Comparison of ENCODE assay signal across 23 mouse cellular contexts in the genomic region with DNA sequence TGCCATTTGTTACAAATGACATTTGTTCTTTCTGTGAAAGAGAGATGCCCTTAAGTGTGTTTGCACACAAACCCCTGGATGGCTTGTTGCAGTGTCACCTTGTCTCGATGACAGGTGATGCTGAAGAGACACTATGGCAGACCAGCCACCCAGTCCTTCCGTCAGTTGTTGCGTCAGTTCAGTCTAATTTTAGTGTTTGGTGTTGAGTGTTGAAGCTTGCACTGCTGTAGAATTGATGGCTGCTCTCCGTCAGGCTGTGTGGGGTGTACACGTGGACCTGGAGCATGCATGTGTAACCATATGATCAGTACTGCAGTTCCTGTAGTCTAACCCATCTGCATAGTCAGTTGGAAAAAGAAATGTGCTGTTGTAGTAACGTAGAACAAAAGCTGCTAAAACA.
DNase-seq lines count a peak whose midpoint lies in the region; ATAC-seq lines count a peak whose summit lies in the region.
"Had no signal": no experiment of that assay in that cellular context is flagged by ENCODE, and none has a peak within 500 bp of the region (broad histone marks: within the 10 kb centered on the region; RNA-seq: fewer than 3 reads in every experiment).

No protein-coding gene starts in this region.

- H3K4me2 ChIP-seq in heart, embryonic 16.5 days (ENCODE audit: low read depth, low read length): peak overlapping the region; percentile 17; the same call in 1 of the 2 replicates
- no peak overlapping the region for H3K4me2 ChIP-seq in forebrain, embryonic 14.5 days (ENCODE audit: low read length)
- H3K4me2 ChIP-seq: embryonic facial prominence, embryonic 12.5 days; limb, embryonic 12.5 days; lung, embryonic 14.5 days; stomach, embryonic 15.5 days had no signal

- no peaks in the 10 kb centered on the region for H3K27me3 ChIP-seq in heart, embryonic 16.5 days (ENCODE audit: control insufficient read depth, insufficient read depth, low read length)
- H3K27me3 ChIP-seq in forebrain, embryonic 14.5 days (replicated peaks; ENCODE audit: control insufficient read depth, insufficient read depth, low read length): no peaks in the 10 kb centered on the region
- H3K27me3 ChIP-seq: embryonic facial prominence, embryonic 12.5 days; limb, embryonic 12.5 days; stomach, embryonic 15.5 days had no signal

- H3K9ac ChIP-seq in heart, embryonic 16.5 days (ENCODE audit: low read length): no peak overlapping the region
- H3K9ac ChIP-seq in forebrain, embryonic 14.5 days (ENCODE audit: low read length): no peak overlapping the region
- H3K9ac ChIP-seq: embryonic facial prominence, embryonic 12.5 days; forebrain, postnatal 0 days; limb, embryonic 12.5 days; lung, embryonic 14.5 days; stomach, embryonic 15.5 days had no signal

- no peaks in the 10 kb centered on the region for H3K9me3 ChIP-seq in heart, embryonic 16.5 days (replicated peaks; ENCODE audit: control insufficient read depth, low read length)
- no peaks in the 10 kb centered on the region for H3K9me3 ChIP-seq in forebrain, embryonic 14.5 days (replicated peaks; ENCODE audit: control insufficient read depth, low read length)
- H3K9me3 ChIP-seq: embryonic facial prominence, embryonic 12.5 days; limb, embryonic 12.5 days; stomach, embryonic 15.5 days had no signal

- peak overlapping the region; percentile 79 for H3K27ac ChIP-seq in heart, embryonic 16.5 days (ENCODE audit: low read length)
- no peak overlapping the region for H3K27ac ChIP-seq in forebrain, embryonic 14.5 days (ENCODE audit: low read depth, low read length)
- H3K27ac ChIP-seq: embryonic facial prominence, embryonic 12.5 days; hindbrain, postnatal 0 days; limb, embryonic 12.5 days; macrophage; stomach, embryonic 15.5 days had no signal

- intact Hi-C loops in left cerebral cortex, postnatal 10 days (cut with DNase I): no loop called here

- 44% methylated on average over 6 of the region's 6 CpGs for WGBS in heart, embryonic 16.5 days
- 78% methylated on average over 6 of the region's 6 CpGs for WGBS in forebrain, embryonic 14.5 days

- H3K4me1 ChIP-seq in heart, embryonic 16.5 days (ENCODE audit: control insufficient read depth, insufficient read depth, low read length): peaks cover 51% of the 10 kb centered on the region
- no peaks in the 10 kb centered on the region for H3K4me1 ChIP-seq in forebrain, embryonic 14.5 days (ENCODE audit: control insufficient read depth, insufficient read depth, low read length)
- H3K4me1 ChIP-seq: stomach, embryonic 15.5 days had no signal

- peak; percentile 66 for ATAC-seq in heart, embryonic 16.5 days (replicated peaks; ENCODE audit: extremely low read depth, insufficient read depth, low FRiP score)
- ATAC-seq in forebrain, embryonic 14.5 days: no peak
- ATAC-seq: forebrain, postnatal 0 days; hindbrain, postnatal 0 days had no signal

- H3K4me3 ChIP-seq in heart, embryonic 16.5 days (ENCODE audit: low read length): no peak overlapping the region
- H3K4me3 ChIP-seq in forebrain, embryonic 14.5 days (ENCODE audit: low read depth, low read length): no peak overlapping the region
- H3K4me3 ChIP-seq: embryonic facial prominence, embryonic 12.5 days; limb, embryonic 12.5 days; stomach, embryonic 15.5 days had no signal

- peaks cover 12% of the 10 kb centered on the region for H3K36me3 ChIP-seq in heart, embryonic 16.5 days (ENCODE audit: control insufficient read depth, insufficient read depth)
- peaks cover 53% of the 10 kb centered on the region for H3K36me3 ChIP-seq in forebrain, embryonic 14.5 days (ENCODE audit: control insufficient read depth, insufficient read depth, low read length)

- DNase-seq in left cerebral cortex, adult 11 months (ENCODE audit: low spot score): peak; percentile 41
- DNase-seq in left cerebral cortex, postnatal 10 days (ENCODE audit: extremely low spot score in 1 of 2, low spot score in 2 of 2): no peak
- peak; percentile 36 to 58 for DNase-seq in right cerebral cortex, postnatal 36 days (ENCODE audit: low spot score in 2 of 2)
- DNase-seq in right cerebral cortex, postnatal 25 days: no peak
- no peak for DNase-seq in embryo, embryonic 11 days
- DNase-seq in forebrain, embryonic 14.5 days (ENCODE audit: low spot score): no peak
- DNase-seq: adrenal gland, postnatal 36 days; cerebellum, adult 8-10 months; forebrain, postnatal 0 days; gastrocnemius, postnatal 10 days; kidney, adult 18-20 months; kidney, postnatal 14 days; lung, embryonic 14.5 days; midbrain, embryonic 14.5 days; retina, postnatal 1 day; spleen, adult 18-20 months; thymus, postnatal 14 days had no signal

Comparison
In these comparisons a context has a peak if more than half of its experiments do, and no peak if none do; other contexts are left out.
1. DNase-seq: peak in left cerebral cortex, adult 11 months (single experiment) and right cerebral cortex, postnatal 36 days (2 of 2); none in left cerebral cortex, postnatal 10 days (0 of 2), right cerebral cortex, postnatal 25 days (single experiment), embryo, embryonic 11 days (single experiment) and forebrain, embryonic 14.5 days (single experiment).